Mouse (Mus musculus) WW6 (cell line): Measurements from ENCODE around the gene Ypel1.

ENCODE experiments used
- DNase-seq: peaks from one replicate; pipeline ENCODE4 v3.0.0-alpha.2; 2013; ENCODE audit warnings: low read depth, low spot score

Gene Ypel1

DNA sequence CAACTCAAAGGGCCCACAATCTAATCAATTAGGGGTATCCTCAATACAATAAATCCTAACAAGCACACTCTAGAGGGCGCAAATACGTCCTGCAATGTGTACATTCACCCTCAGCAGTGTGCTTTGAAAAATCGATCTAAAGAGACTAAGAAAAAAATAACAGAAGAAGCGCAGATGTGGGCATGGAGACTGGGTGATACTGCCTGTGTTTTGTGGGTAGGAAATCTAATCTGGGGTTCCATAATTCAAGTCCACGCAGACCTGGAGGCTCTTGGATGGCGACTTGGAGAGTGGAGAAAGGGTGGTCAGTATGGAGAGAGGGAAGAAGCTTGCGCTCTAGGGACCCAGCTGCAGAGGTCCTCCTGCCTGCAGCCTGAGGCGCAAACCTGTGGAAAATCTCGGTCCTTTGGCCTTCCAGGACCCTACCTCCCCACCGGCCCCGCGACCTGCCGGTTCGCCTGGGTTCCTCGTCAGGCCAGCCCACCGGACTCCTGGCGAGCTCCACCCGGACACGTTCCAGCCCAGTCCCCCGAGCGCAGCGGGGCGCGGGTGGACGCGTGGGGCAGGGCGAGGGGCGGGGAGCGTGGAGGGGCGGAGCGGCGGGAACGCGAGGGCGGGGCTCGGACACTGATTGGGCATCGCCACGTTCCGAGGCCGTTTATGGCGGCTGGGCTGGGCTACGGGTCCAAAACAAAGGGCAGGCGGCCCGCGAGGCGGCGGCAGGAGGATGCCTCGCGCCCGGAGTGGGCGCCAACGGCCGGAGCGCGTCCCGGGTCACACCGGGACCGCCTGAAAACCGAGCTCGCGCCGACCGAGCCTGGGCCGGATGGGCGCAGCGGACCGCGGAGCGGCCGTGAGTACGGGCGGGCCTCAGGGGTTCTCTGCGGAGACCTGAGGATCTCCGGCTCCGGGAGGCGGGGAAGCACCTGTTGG is at the start of gene Ypel1:
Gene Ypel1 (plus strand): TSS at position 186 of the 933 bp plus-strand sequence.
- peak; percentile 53 for DNase-seq

- DNase-seq: no peak
Measured at GRCm38 (mm10) chr16:17024469-17025148, 44.9 kb upstream of the Ypel1 start.

DNA sequence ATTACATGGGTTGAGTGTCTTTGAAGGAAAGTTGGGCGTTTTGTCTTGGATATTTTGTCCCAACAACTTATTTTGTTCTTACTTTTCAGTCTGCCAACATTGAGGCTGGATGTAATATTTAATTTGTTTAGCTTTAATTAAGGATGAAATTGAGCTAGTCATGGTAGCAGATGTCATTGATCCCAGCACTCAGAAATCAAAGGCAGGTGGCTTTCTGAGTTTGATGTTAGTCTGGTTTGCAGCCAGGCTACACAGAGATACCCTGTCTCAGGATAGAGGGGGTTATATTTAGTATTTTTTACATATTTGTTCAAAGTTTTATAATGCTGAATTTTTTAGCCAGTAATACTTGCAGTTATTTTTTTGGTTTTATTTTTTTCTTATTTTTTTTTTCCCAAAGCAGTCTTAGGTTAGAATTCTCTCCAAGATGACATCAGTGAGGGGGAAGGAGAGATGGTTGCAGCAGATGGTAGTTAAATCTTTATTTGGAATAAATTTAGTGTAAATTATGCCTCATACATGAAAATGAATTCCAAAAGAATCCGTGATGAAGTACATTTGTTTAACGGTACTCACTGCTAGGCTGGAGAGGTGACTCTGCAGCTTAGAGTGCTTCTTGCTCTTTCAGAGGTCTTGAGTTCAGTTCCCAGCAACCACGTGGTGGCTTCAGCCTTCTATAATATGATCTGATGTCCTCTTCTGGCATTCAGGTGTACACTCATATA is 39.4 kb upstream of the Ypel1 start:
- DNase-seq: no peak

GRCm38 (mm10) chr16:17033754-17034153 is 35.7 kb upstream of the Ypel1 start:
- no peak for DNase-seq

GRCm38 (mm10) chr16:17040716-17041115 is 28.8 kb upstream of the Ypel1 start:
- no peak for DNase-seq

GRCm38 (mm10) chr16:17041417-17041816 is 28.1 kb upstream of the Ypel1 start:
- no peak for DNase-seq

- no peak for DNase-seq
Measured at GRCm38 (mm10) chr16:17044320-17044719, 25.2 kb upstream of the Ypel1 start.

DNA sequence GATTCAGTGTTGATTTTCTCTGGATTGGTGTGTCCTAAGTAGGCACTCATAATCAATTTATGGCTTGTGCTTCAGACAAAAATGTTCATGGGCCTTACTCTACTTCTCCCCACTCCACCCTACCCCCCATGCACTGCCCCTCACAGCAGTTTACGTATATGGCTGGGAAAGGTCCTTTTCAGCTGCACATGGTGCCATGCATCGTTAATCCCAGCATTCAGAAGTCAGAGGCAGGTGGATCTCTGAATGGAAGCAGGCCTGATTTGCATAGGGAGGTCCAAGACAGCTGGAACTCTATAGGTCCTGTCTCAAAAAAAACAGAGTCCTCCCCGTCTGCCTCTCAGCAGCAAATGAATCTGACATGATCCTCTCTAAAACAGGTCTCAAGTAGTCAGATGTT is 24.2 kb upstream of the Ypel1 start:
- no peak for DNase-seq

DNA sequence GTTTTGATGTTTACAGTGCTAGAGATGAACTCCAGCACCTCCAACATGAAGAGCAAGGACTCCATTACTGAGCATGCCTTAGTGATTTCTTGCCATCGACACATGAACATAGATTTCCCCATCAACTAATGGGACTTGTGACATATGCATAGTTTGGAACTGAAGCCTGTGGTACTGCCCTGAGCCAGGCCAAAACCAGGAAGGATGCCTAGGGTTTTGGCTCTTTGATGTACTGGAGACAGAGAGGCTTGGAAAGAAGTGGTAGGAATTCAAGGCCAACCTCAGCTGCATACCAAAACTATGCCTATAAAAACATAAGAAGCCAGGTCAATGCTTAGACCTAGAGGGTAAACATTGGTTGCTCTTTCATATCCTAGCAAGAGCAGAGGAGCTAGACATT is 19.6 kb upstream of the Ypel1 start:
- DNase-seq: no peak

DNA sequence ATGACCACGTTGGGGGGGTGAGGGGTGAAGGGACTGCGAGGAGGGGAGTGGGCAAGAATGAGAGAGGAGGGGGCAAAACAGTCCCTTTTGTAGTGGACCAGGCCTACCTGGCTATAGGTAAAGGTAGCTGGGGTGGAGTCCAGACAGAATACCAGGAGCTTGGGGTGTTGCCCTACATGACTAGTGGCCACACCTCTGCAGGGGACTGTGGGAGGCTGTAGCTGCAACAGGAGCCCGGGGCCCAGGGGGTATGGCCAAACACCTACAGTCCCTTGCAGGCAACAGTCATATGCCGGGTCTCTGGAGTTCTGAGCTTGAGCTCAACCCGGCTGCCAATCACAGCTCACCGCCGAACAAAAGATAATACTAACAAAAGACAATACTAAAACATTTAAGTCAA is 17.4 kb upstream of the Ypel1 start:
- DNase-seq: no peak

DNA sequence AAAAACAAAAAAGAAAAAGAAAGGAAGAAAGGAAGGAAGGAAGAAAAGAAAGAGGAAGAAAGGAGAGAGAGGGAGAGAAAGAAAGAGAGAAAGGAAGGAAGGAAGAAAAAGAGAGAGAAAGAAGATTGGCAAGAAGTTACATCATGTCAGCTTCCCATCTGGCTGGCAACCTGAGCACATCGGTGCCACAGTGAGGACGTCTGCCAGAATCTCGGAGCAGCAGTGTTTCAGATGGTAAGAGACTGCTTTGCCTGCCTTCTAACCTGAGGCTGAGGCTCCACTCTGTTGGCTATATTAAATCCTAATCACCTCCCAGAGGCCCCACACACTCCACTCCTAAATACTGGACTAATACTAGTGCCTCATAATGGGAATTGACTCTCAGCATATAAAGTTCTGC is 15.6 kb upstream of the Ypel1 start:
- DNase-seq: no peak

DNA sequence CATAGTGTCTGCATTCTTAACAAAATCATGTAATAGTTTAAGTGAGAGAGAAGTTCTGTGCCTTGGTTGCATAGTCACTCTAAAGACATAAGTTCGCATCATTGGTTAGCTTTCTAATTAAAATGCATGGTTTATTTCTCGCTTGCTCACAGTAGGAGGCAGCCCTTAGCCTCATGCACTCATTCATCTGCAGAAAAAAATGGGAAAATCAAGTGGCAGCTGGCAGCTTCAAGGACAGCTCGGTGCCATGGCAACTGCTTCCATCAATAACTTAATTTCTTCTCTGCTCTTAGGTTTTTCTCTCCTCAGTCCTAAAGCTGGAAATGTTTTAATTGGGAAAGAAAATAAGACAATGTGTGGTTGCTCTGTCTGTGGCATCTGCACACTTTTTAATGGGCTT is 13.9 kb upstream of the Ypel1 start:
- no peak for DNase-seq

DNA sequence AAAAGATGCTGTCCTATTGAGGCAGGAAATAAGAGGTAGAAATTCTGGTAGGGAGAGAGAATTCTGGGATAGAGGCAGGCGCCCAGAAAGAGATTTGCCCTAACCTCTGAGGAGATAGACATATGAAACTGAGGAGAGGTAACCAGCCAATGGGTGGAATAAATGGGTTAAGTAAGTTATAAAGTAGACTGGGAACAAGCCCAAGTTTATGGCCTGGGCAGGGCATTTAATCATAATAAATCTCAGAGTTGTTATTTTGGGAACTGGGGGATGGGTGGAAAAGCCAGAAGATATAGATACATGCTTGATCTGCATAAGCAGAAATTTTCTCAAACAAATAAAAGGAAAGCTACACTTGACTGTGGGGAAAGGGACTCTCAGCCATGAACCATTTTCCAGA is 7.2 kb upstream of the Ypel1 start:
- no peak for DNase-seq

GRCm38 (mm10) chr16:17067552-17067951 is 1.9 kb upstream of the Ypel1 start:
- no peak for DNase-seq

- no peak for DNase-seq
Measured at GRCm38 (mm10) chr16:17070716-17071115, 1.2 kb downstream of the Ypel1 start.

GRCm38 (mm10) chr16:17073000-17073399 is 3.5 kb downstream of the Ypel1 start:
- no peak for DNase-seq

DNA sequence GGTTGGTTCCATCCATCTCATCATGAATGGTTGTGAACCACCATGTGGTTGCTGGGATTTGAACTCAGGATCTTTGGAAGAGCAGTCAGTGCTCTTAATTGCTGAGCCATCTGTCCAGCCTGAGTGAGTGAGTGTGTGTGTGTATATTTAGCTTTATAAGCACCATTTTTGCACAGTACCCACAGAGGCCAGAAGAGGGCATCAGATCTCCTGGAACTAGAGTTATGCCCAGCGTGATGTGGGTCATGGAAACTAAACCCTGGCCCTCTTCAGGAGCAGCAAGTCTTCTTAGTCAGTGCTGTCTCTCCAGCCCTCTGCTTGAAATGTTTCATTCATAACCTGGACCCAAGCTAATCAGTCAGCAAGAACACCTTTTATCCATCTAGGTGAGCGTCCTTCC is 6.8 kb downstream of the Ypel1 start:
- DNase-seq: no peak

- no peak for DNase-seq
Measured at GRCm38 (mm10) chr16:17076869-17077268, 7.4 kb downstream of the Ypel1 start.

GRCm38 (mm10) chr16:17078101-17078500 is 8.6 kb downstream of the Ypel1 start:
- no peak for DNase-seq

DNA sequence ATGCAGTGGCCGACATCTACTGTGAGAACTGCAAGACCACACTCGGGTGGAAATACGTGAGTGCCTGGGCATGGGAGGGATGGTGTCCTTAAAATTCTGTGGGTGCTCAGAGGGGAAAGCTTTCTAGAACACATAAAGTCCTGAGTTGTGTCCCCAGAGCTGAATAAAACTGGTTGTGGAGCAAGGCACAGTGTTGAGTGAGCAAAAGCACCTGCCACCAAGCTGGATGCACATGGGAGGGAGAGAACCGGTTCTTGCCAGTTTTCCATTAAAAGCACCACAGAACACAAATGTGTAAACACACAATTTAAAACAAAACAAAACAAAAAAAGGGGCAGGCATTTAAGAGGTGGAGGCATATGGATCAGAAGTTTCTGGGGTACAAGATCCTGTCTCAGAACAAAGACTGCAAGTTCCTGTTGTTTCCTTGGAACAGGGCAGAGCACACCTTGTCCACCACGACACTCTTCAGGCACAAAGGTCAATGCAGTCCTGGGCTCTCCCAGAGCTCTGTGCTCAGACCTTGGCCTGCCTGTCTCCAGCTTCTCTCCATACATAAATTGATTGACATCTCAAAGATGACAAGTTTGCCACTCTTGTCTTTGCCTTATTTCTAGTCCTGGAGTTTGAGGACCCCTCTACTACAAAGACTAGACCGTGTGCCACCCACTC is 12.8 kb downstream of the Ypel1 start:
- DNase-seq: no peak

DNA sequence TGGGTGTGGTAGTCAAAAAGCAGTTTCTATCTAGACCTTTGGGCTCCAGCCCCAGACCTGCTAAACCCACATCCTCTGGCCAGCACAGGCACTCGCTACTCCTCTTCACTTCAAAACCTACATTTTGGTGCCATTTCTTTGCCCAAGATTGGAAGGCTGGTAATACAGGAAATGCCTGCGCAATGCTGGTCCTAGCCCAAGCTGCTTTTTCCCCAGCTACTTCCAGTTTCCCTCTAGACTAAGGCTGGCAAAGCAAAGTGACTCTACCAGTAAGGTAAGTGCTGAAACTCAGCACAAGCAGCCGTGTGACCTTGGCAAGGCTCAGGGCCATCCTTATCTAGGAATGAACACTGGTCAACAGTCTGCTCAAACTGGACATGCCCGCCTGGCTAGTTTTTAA is 16.1 kb downstream of the Ypel1 start:
- DNase-seq: no peak

- no peak for DNase-seq
Measured at GRCm38 (mm10) chr16:17086241-17086640, 16.7 kb downstream of the Ypel1 start.
